Mouse (Mus musculus) ES-E14 (cell line): ENCODE measurements around the gene Kcnip1. TPM values are rescaled to one million over a fixed set of nuclear protein-coding genes. Genes with fewer than 3 reads are reported as not detected.

ENCODE experiments used
- DNase-seq: peaks from one replicate; pipeline ENCODE4 v3.0.0-alpha.2; 2013; ENCODE audit warnings: low read depth, low spot score
- H3K27ac ChIP-seq: 2 replicates; pipeline ENCODE4 v1.5.1; 2012; ENCODE audit warnings: low read depth, mild to moderate bottlenecking, low read length, moderate library complexity, mixed read lengths; ENCODE audit not compliant: poor library complexity, insufficient read depth, severe bottlenecking
- H3K36me3 ChIP-seq: 2 replicates; pipeline ENCODE4 v1.6.1; 2012; ENCODE audit warnings: mild to moderate bottlenecking, low read length, moderate library complexity, mixed read lengths; ENCODE audit not compliant: control insufficient read depth, poor library complexity, insufficient read depth, severe bottlenecking
- H3K4me1 ChIP-seq, 2 experiments: fragments of 150-350 bp in 1 of 2; sonication (generic) in 1 of 2; 2 replicates each; pipeline ENCODE4 v1.6.1; 2012; ENCODE audit warnings: low read length in 2 of 2, mild to moderate bottlenecking in 1 of 2, mixed read lengths in 1 of 2; ENCODE audit not compliant: control insufficient read depth in 2 of 2, insufficient read depth in 2 of 2, poor library complexity in 1 of 2
- H3K4me3 ChIP-seq, 2 experiments: fragments of 150-350 bp in 1 of 2; sonication (generic) in 1 of 2; 2 replicates each; pipeline ENCODE4 v1.5.1; 2012; ENCODE audit warnings: low read length in 2 of 2, low read depth in 1 of 2, mild to moderate bottlenecking in 1 of 2, mixed read lengths in 1 of 2; ENCODE audit not compliant: insufficient read depth in 1 of 2, poor library complexity in 1 of 2, severe bottlenecking in 1 of 2
- H3K9ac ChIP-seq: 2 replicates; pipeline ENCODE4 v1.6.1; 2012; ENCODE audit warnings: low read depth, mild to moderate bottlenecking, low read length, mixed read lengths; ENCODE audit not compliant: poor library complexity, insufficient read depth, severe bottlenecking
- H3K9me3 ChIP-seq: fragments of 150-350 bp; sonication (generic); 2 replicates; pipeline ENCODE4 v1.6.1; 2012; ENCODE audit warnings: low read depth, mild to moderate bottlenecking, low read length; ENCODE audit not compliant: control insufficient read depth, insufficient read depth
- CHD2 ChIP-seq: IDR thresholded peaks from 2 replicates; pipeline ENCODE4 v1.6.1; 2014; ENCODE audit warnings: mild to moderate bottlenecking, low read depth, low read length, inconsistent platforms
- HCFC1 ChIP-seq: IDR thresholded peaks from 2 replicates; pipeline ENCODE4 v1.6.1; 2012; ENCODE audit warnings: low read length, inconsistent platforms, borderline replicate concordance; ENCODE audit not compliant: insufficient read depth
- MAFK ChIP-seq: IDR thresholded peaks from 2 replicates; pipeline ENCODE4 v1.6.1; 2014; ENCODE audit warnings: mild to moderate bottlenecking, low read depth, low read length, inconsistent platforms; ENCODE audit not compliant: insufficient read depth
- ZC3H11A ChIP-seq: IDR thresholded peaks from 2 replicates; pipeline ENCODE4 v1.6.1; 2012; ENCODE audit warnings: low read depth, mild to moderate bottlenecking, inconsistent platforms, low read length, borderline replicate concordance
- ZNF384 ChIP-seq: IDR thresholded peaks from 2 replicates; pipeline ENCODE4 v1.6.1; 2012; ENCODE audit warnings: low read depth, low read length, inconsistent platforms
- in situ Hi-C, 2 experiments: fragments of 600-800 bp; cut with MboI; formaldehyde crosslinking; loops; one replicate each; pipeline ENCODE4 v1.15.1; 2025; ENCODE audit warnings: low sequenced_read_pairs in 2 of 2, inconsistent platforms in 1 of 2; ENCODE audit not compliant: unreplicated experiment in 2 of 2
- total RNA-seq: library from RNA; depleted of rRNA; stranded (reverse); fragments of 300-350 nt; gene quantifications from 2 replicates; pipeline ENCODE4 v1.2.3, GENCODE M21; 2012

Kcnip1 gene
- total RNA-seq, 1 experiment: 0.22 TPM

- Histone ChIP-seq H3K36me3 (no peaks in the 10 kb centered on the region), H3K9ac (no peak overlapping the region), H3K9me3 (no peaks in the 10 kb centered on the region), H3K4me1 (no peaks in the 10 kb centered on the region), H3K27ac (no peak overlapping the region), H3K4me3 (no peak overlapping the region)
- TF ChIP-seq ZNF384 (no peak), CHD2 (no peak), ZC3H11A (no peak), MAFK (no peak), HCFC1 (no peak)
- DNase-seq: no peak
- in situ Hi-C loops: no loop called here
These were observed 193.0 kb downstream of the Kcnip1 start for GRCm38 (mm10) chr11:33799933-33800332.

- H3K9ac ChIP-seq: no peak overlapping the region
- in situ Hi-C loops: no loop called here
- no peaks in the 10 kb centered on the region for H3K36me3 ChIP-seq
- H3K27ac ChIP-seq: no peak overlapping the region
- H3K4me3 ChIP-seq: no peak overlapping the region
- TF ChIP-seq MAFK (no peak), HCFC1 (no peak), CHD2 (no peak), ZC3H11A (no peak), ZNF384 (no peak)
- H3K4me1 ChIP-seq: no peaks in the 10 kb centered on the region
- no peaks in the 10 kb centered on the region for H3K9me3 ChIP-seq
- no peak for DNase-seq
These were observed 194.8 kb downstream of the Kcnip1 start for GRCm38 (mm10) chr11:33798094-33798648.

GRCm38 (mm10) chr11:33787362-33787761 lies 205.6 kb downstream of the Kcnip1 start:
- H3K36me3 ChIP-seq: no peaks in the 10 kb centered on the region
- no peak overlapping the region for H3K27ac ChIP-seq
- in situ Hi-C loops: no loop called here
- TF ChIP-seq ZNF384: peak; percentile 76
- no peak for TF ChIP-seq MAFK
- TF ChIP-seq ZC3H11A: no peak
- no peak for TF ChIP-seq HCFC1
- TF ChIP-seq CHD2: no peak
- no peak overlapping the region for H3K9ac ChIP-seq
- H3K4me1 ChIP-seq: no peaks in the 10 kb centered on the region
- no peak overlapping the region for H3K4me3 ChIP-seq
- no peaks in the 10 kb centered on the region for H3K9me3 ChIP-seq
- peak; percentile 61 for DNase-seq

GRCm38 (mm10) chr11:33786572-33786971 lies 206.4 kb downstream of the Kcnip1 start:
- in situ Hi-C loops: no loop called here
- Histone ChIP-seq H3K9me3 (no peaks in the 10 kb centered on the region), H3K36me3 (no peaks in the 10 kb centered on the region), H3K4me3 (no peak overlapping the region), H3K27ac (no peak overlapping the region), H3K4me1 (no peaks in the 10 kb centered on the region), H3K9ac (no peak overlapping the region)
- DNase-seq: no peak
- TF ChIP-seq ZNF384: no peak
- no peak for TF ChIP-seq CHD2
- TF ChIP-seq ZC3H11A: no peak
- TF ChIP-seq HCFC1: no peak
- no peak for TF ChIP-seq MAFK
